Mouse (Mus musculus): ENCODE data around the gene Fetub.

Fetub gene

GRCm38 (mm10) chr16:22918034-22918433 is at the start of gene Fetub:
Fetub (plus strand) TSS chr16:22918334.
- DNase-seq (ENCODE audit: low spot score in 2 of 2) = no peak

GRCm38 (mm10) chr16:22872397-22872796 is 45.7 kb upstream of the Fetub start:
- DNase-seq (ENCODE audit: low spot score in 2 of 2) = no peak

- no peak for DNase-seq (ENCODE audit: low spot score in 2 of 2)
Observed at GRCm38 (mm10) chr16:22873369-22873768, 44.8 kb upstream of the Fetub start.

DNA sequence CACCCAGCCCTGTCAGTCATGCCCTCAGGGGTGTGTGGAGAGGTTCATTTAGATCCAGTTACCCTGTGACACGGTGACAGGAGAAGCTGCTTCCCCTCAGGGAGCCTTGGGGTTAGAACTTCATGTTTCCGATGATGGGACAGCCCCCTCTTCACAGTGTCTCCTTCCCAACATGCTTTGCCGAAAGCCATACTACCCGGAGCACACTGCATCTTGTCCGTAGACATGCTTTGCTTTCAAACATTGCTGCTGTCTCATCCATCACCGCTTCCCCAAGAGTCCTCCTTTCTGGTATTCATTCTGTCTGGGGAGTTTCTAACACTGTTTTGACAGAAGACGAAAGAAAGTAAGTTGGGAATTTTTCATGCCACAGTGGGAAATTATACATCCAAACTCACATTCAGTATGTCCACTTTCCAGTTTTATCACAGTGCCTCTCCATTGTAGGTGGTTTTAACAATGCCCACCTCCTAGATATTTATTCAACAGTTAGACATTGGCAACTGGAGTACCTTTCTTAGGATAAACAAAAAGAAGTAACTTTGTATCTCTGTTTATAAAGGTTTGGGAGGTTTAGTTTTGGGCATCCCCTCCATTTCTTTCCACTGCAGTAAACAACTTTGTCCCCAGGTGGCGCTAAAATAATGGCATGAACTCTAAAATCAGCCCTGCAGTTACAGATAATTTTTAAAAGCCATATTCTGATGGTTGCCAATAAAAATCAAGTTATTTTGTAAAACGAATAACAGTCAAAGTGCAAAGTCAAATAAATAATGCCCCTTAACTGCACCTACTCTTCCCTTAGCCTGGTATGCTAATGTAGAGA is 41.7 kb upstream of the Fetub start:
- DNase-seq (ENCODE audit: low spot score in 2 of 2) = no peak

GRCm38 (mm10) chr16:22877660-22878390 is 40.3 kb upstream of the Fetub start:
- no peak for DNase-seq (ENCODE audit: low spot score in 2 of 2)

DNA sequence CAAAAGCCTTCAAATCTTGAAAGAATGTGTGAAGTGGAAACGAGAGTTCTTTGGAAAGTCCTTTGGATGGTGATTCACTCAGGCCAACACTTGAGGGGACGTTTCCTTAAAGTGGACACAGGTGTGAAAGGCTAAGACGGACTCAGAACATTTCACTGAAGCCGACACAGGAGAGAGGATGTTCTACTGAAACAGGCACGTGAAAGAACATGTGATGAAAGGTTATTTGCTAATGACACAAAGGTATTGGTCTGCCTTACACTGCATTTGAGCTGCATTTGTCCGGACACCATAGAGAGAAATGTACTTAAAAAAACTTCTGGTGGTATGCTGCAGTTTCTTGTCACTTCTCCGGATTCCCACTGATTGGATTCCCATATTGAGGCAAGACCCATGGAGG is 39.4 kb upstream of the Fetub start:
- no peak for DNase-seq (ENCODE audit: low spot score in 2 of 2)

DNA sequence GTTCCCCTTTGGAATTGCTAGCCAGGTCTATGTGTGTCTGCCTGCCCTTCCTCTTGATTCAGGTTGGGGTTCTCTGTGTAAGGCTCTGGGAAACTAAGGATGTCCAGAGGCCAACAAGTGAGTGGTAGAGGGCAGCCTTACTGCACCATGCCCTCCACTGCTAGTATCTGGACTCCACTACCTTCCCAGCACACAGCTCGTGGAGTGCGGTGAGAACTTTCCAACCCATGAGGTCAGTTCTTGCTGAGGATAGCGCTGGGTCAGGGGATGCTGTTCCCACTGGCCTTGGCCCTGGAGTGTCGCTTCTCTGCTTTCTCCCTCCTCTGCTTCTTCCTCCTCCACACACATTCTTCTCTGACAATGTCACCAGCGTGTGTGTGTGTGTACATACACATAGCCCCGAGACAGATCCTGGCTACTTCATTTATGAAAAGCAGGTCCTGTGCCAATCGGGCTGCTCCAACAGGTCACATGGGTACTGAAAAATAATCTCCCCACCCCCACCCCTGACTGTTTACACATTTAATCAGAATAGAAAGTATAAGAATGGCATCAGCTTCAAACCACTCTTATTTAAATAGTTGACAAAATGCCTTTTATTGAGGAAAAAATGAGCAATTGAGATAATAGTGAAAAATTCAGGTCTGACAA is 38.1 kb upstream of the Fetub start:
- DNase-seq (ENCODE audit: low spot score in 2 of 2) = no peak

DNA sequence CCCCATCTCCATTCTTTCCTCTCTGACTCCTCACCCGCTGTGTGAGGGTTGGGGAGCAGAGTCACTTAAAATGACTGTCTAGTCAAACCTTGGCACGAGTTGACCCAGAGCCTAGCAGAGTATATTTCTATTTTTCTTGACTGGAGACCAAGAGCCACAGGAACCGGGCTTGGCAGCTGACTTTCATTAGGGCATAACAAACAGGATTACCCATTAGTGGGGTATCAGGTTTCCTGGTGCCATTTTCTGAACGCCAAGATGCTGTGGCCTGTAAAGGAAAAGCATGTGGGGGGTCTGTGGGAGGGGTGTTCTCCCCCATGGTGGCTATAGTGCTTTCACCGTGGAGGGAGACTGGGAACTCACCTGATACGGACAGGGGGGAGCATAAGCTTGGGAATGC is 37.2 kb upstream of the Fetub start:
- no peak for DNase-seq (ENCODE audit: low spot score in 2 of 2)

- no peak for DNase-seq (ENCODE audit: low spot score in 2 of 2)
Observed at GRCm38 (mm10) chr16:22881487-22881886, 36.6 kb upstream of the Fetub start.

DNA sequence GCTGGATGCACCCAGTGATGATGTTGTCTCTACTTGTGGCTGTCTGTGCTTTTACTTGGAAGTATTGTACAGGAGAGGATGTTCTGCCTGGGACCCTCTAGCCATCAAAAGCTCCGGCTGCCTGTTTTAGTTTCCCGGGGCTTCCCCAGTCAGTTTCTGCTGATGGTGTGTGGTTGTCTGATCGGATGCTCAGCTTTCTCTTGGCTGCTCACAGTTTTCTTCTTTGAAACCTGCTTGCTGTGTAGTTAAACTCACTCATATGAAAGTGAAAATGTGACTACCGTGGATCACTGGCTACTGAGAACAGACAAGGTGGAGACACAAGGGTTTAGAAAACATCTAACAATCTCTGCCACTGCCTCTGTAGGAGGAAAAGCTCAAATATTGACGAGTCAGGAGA is 34.7 kb upstream of the Fetub start:
- no peak for DNase-seq (ENCODE audit: low spot score in 2 of 2)

DNA sequence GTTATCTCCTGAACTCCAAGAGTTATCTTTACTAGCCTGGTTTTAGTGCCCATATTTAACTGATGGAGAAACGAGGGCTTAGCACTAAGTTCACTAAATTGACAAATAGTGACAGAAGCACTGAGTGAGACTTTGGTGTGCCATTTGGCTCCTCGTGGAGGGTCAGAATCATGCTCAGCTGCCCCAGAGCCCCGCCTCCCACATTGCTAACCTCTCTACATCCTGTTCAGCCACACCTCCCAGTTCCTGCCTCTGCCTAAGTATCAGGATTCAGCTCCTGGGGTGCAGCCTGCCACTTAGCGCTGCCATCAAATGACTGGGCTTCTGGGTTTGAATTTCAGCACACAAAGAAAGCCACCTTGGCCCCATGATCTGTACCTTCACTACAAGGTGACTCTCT is 32.8 kb upstream of the Fetub start:
- no peak for DNase-seq (ENCODE audit: low spot score in 2 of 2)

DNA sequence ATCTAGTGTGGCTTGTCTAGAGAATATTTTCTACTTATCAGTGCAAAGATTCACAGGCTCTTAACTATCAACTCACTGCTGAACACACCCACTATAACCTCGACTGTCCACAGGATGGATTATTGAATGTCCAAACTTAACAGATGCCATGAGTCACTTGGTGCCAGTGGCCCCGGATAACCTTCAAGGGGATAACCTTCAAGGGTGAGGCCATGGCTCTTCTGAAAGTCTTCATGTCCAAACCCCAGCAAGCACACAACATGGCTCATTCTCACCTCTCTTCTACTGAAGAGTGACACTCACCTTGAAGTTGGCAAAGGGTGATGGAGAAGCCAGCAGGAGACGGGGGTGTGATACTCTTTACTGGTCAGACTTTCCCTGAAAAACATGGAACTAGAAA is 31.4 kb upstream of the Fetub start:
- no peak for DNase-seq (ENCODE audit: low spot score in 2 of 2)

DNA sequence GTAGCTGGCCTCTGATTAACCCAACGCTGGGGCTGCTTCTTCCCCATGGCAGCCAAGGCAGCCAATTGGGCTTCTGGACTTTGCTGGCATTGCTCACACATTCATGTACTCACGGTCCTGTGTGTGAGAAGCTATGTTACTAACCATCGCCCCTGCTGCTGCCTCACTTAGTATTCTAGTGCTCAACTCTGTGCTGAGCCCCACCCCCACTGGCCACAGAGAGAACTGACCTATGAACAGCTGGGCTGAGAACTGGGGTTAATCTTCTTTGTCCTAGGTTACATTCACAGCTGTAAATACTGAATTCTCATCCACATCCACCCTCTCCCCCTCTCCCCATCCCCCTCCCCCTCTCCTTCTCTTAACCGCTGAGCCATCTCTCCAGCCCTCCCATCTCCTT is 29.3 kb upstream of the Fetub start:
- no peak for DNase-seq (ENCODE audit: low spot score in 2 of 2)

DNA sequence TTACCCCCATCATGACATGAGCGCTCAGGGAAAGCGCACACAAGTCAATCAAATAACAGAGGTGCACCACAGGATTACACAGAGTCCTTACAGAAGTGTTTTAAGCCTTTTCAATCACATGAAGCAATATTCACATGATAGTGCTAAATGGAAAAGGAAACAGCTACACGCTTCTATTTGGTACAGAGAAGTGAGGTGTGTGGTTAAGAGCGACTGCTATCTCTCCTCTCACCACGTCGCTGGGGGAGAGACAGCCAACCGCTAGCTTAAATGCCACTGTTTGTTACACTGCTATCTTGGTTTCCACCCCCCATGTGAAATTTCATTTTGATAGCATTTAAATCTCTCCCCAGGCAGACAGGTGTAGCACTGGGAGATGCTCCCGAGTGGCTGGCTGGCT is 28.4 kb upstream of the Fetub start:
- no peak for DNase-seq (ENCODE audit: low spot score in 2 of 2)

- DNase-seq (ENCODE audit: low spot score in 2 of 2) = no peak
Observed at GRCm38 (mm10) chr16:22890683-22891510, 27.2 kb upstream of the Fetub start, which contains the start of gene Ahsg. Ahsg (plus strand) TSS chr16:22891277.

- no peak for DNase-seq (ENCODE audit: low spot score in 2 of 2)
Observed at GRCm38 (mm10) chr16:22891733-22892154, 26.4 kb upstream of the Fetub start.

- DNase-seq (ENCODE audit: low spot score in 2 of 2) = no peak
Observed at GRCm38 (mm10) chr16:22894095-22894494, 24.0 kb upstream of the Fetub start.

DNA sequence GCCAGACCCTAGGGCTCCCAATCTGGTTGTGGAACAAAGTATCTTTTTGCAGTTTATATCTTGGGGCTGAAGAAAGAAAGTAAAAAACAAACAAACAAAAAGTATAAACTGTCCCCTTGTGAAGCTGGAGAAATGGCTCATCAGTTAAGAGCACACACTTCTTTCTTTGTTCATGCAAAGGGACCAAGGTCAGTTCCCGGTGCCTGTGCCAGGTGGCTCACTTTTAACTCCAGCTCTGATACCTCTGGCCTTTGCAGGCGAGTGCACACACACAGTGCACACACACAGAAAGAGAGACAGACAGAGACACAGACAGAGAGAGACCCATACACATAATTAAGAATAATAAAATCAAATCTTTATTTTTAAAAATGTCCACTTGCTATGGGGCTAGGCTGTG is 21.5 kb upstream of the Fetub start:
- no peak for DNase-seq (ENCODE audit: low spot score in 2 of 2)

DNA sequence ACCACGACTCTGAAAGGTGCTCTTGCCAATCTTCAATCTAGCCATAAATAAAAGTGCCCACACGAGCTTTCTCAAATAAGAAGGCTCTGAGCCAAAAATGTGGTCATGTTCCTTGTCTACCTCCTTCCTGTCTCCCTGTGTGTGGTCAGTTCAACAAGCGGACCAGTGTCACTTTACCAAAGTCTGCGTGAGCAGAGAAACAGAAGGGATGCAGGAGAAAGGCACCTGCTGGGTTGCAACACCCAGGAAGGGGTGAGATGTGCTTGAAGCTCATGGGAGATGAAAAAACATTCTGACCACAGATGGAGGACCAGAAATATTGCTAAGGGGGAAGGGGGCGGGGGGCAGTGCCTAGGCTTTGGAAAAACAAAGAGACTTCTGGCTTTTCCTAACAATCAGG is 18.8 kb upstream of the Fetub start:
- DNase-seq (ENCODE audit: low spot score in 2 of 2) = no peak

DNA sequence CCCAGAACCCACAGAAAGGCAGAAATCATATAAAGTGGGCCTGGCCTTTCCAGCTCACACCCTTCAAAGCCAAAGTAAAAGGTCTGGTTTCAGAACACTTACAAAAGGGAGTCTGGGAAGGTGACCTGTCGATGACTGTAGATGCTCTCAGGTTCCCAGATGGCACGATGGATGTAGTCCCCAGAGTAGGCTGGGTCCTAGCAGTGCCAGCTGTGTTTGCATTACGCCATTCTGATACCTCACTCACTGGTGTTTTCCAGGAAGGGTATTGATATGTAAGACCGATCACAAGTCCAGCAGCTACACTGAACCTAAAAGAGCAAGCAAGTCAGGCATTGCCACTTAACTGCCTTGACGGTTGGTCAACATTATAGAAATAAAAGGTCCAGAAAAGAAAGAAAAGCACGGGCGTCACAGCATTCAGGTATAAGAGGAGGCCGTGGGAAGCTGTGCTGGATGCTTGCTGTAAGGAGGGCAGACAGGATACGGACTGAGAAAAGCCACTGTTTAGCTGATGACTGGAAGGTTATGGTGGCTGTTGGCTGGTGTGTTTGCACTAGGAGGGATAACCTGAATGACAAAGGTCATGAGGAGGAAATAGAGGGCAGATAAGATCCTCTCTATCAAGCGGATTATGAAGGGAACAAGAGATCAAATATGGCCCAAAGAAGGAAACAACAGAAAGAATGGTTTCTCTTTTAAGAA is 18.1 kb upstream of the Fetub start:
- no peak for DNase-seq (ENCODE audit: low spot score in 2 of 2)

- DNase-seq (ENCODE audit: low spot score in 2 of 2) = no peak
Observed at GRCm38 (mm10) chr16:22901326-22901725, 16.8 kb upstream of the Fetub start.

Measured in right cerebral cortex, postnatal 36 days (tissue).